Mouse (Mus musculus) frontal cortex, postnatal 10 days (tissue): ENCODE results near the gene Drd4.

Experiments
- DNase-seq, 2 experiments: peaks; one replicate each; pipeline ENCODE4 v3.0.0; 2022; ENCODE audit warnings: low spot score in 2 of 2, mixed read lengths in 1 of 2

The Drd4 gene

GRCm38 (mm10) chr7:141335044-141335579, 43.3 kb downstream of the Drd4 start:
- DNase-seq = no peak

- peak in 1 of 2 experiments; percentile 29 for DNase-seq
Measured at GRCm38 (mm10) chr7:141335682-141336081, 43.9 kb downstream of the Drd4 start.

- no peak for DNase-seq
Measured at GRCm38 (mm10) chr7:141336296-141336695, 44.5 kb downstream of the Drd4 start.

GRCm38 (mm10) chr7:141337716-141338416, 46.1 kb downstream of the Drd4 start:
- no peak for DNase-seq

GRCm38 (mm10) chr7:141338576-141339131, 46.8 kb downstream of the Drd4 start, which contains the start of gene Eps8l2:
TSS of gene Eps8l2 (plus strand) at chr7:141338880.
- no peak for DNase-seq

GRCm38 (mm10) chr7:141339215-141339920, 47.6 kb downstream of the Drd4 start:
- no peak for DNase-seq

- DNase-seq = no peak
Measured at GRCm38 (mm10) chr7:141340023-141340422, 48.2 kb downstream of the Drd4 start.

GRCm38 (mm10) chr7:141340476-141340875, 48.7 kb downstream of the Drd4 start:
- no peak for DNase-seq

- DNase-seq = no peak
Measured at GRCm38 (mm10) chr7:141341689-141342226, 50.0 kb downstream of the Drd4 start.

GRCm38 (mm10) chr7:141343230-141343629, 51.4 kb downstream of the Drd4 start:
- no peak for DNase-seq

- DNase-seq = no peak
Measured at GRCm38 (mm10) chr7:141343696-141344095, 51.9 kb downstream of the Drd4 start.

- no peak for DNase-seq
Measured at GRCm38 (mm10) chr7:141344787-141345186, 53.0 kb downstream of the Drd4 start.
